Mouse (Mus musculus) limb, embryonic 14.5 days (tissue): ENCODE measurements around the gene R3hdm2. TPM values are rescaled to one million over a fixed set of nuclear protein-coding genes. Genes with fewer than 3 reads are reported as not detected.

Experiments used
- ATAC-seq: fragments of 200-750 bp; cut with Nextera tagmentation; 2 replicates; pipeline ENCODE4 v1.8.0; 2017; ENCODE audit warnings: low read depth, moderate number of reproducible peaks, moderate TSS enrichment; ENCODE audit not compliant: low FRiP score
- DNase-seq: peaks from one replicate; pipeline ENCODE4 v3.0.0-alpha.2; 2015; ENCODE audit warnings: low spot score
- H3K27ac ChIP-seq: fragments of 300-500 bp; sonication (generic); replicated peaks from 2 replicates; pipeline ENCODE4 v1.5.1; 2014; ENCODE audit warnings: low read depth, mild to moderate bottlenecking, low read length, moderate library complexity, mixed read lengths
- H3K27me3 ChIP-seq: fragments of 300-500 bp; sonication (generic); 2 replicates; pipeline ENCODE4 v1.6.1; 2014; ENCODE audit warnings: low read length, mixed read lengths; ENCODE audit not compliant: control insufficient read depth, insufficient read depth
- H3K36me3 ChIP-seq: fragments of 300-500 bp; sonication (generic); 2 replicates; pipeline ENCODE4 v1.6.1; 2014; ENCODE audit warnings: mild to moderate bottlenecking, low read length, moderate library complexity, mixed read lengths; ENCODE audit not compliant: control insufficient read depth, insufficient read depth
- H3K4me1 ChIP-seq: fragments of 300-500 bp; sonication (generic); 2 replicates; pipeline ENCODE4 v1.6.1; 2014; ENCODE audit warnings: antibody characterized with exemption, low read length, mixed read lengths; ENCODE audit not compliant: control insufficient read depth, insufficient read depth
- H3K4me2 ChIP-seq: fragments of 300-500 bp; sonication (generic); replicated peaks from 2 replicates; pipeline ENCODE4 v1.6.1; 2014; ENCODE audit warnings: low read depth, mild to moderate bottlenecking, low read length, moderate library complexity; ENCODE audit not compliant: severe bottlenecking
- H3K4me3 ChIP-seq: fragments of 300-500 bp; sonication (generic); replicated peaks from 2 replicates; pipeline ENCODE4 v1.5.1; 2014; ENCODE audit warnings: low read length
- H3K9ac ChIP-seq: fragments of 300-500 bp; sonication (generic); 2 replicates; pipeline ENCODE4 v1.6.1; 2014; ENCODE audit warnings: mild to moderate bottlenecking, low read depth, low read length, moderate library complexity; ENCODE audit not compliant: severe bottlenecking
- H3K9me3 ChIP-seq: fragments of 300-500 bp; sonication (generic); 2 replicates; pipeline ENCODE4 v1.6.1; 2016; ENCODE audit warnings: low read length; ENCODE audit not compliant: control insufficient read depth
- POLR2A ChIP-seq: fragments of 200-500 bp; IDR thresholded peaks from 2 replicates; pipeline ENCODE4 v1.8.0; 2012; ENCODE audit warnings: inconsistent platforms, mild to moderate bottlenecking, moderate library complexity, borderline replicate concordance; ENCODE audit not compliant: insufficient read depth, insufficient read length; ENCODE audit errors: extremely low read depth
- WGBS: fragments of 180-500 bp; shearing (Covaris S2); extraction: QIAGEN DNeasy Blood & Tissue Kit; methylation state at CpG from one replicate; pipeline ENCODE4 v1.1.7; 2014; 5-methylcytosine and 5-hydroxymethylcytosine counted together
- polyA plus RNA-seq, 2 experiments: library from polyadenylated mRNA; depleted of rRNA in 1 of 2; stranded (reverse) in 1 of 2; unstranded in 1 of 2; fragments of >200 nt; fragmentation: Nextera tagmentation in 1 of 2; extraction: Ambion mirVana in 1 of 2; gene quantifications; 2 replicates each; pipeline versions ENCODE4 v1.2.1 to v1.2.3; 2012 to 2014

R3hdm2 gene
- polyA plus RNA-seq, 2 experiments, result 38.3 to 58.0 TPM

DNA sequence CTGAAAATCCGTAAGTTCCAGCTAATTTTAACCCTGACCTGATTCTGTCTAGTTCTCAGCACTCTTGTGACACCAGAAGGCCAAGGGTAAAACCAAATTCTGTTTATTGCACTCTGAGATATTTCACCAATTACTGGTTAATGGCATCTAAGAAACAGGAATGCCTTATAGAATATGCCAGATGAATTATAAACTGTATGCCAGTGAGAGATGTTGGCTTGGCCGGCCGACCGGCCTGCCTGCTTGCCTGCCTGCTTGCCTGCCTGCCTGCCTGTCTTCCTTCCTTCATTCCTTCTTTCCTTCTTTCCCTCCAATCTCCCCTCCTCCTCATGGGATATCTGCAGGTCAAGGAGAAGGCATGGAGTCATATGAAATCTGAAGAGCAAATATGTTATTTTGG is 52.3 kb downstream of the R3hdm2 start:
- DNase-seq, result no peak
- Histone ChIP-seq H3K4me3 (no peak overlapping the region), H3K27me3 (no peaks in the 10 kb centered on the region), H3K4me1 (no peaks in the 10 kb centered on the region), H3K4me2 (no peak overlapping the region), H3K36me3 (peaks cover 7% of the 10 kb centered on the region), H3K9me3 (no peaks in the 10 kb centered on the region), H3K9ac (no peak overlapping the region), H3K27ac (no peak overlapping the region)
- no peak for ATAC-seq
- no peak for TF ChIP-seq POLR2A
- 95% methylated on average over 4 of the region's 4 CpGs for WGBS

- Histone ChIP-seq H3K4me1 (no peaks in the 10 kb centered on the region), H3K9me3 (no peaks in the 10 kb centered on the region), H3K4me3 (no peak overlapping the region), H3K27ac (no peak overlapping the region), H3K27me3 (no peaks in the 10 kb centered on the region), H3K36me3 (peaks cover 7% of the 10 kb centered on the region; the same call in 1 of the 2 replicates), H3K4me2 (no peak overlapping the region), H3K9ac (no peak overlapping the region)
- DNase-seq (no peak), ATAC-seq (no peak)
- no peak for TF ChIP-seq POLR2A
- WGBS, result 92% methylated on average over 5 of the region's 5 CpGs
Measured at GRCm38 (mm10) chr10:127437354-127438113, 57.4 kb downstream of the R3hdm2 start.

- 97% methylated on average over 1 of the region's 1 CpGs for WGBS
- no peak for TF ChIP-seq POLR2A
- DNase-seq (no peak), ATAC-seq (no peak)
- Histone ChIP-seq H3K27me3 (no peaks in the 10 kb centered on the region), H3K4me3 (no peak overlapping the region), H3K9me3 (no peaks in the 10 kb centered on the region), H3K4me1 (no peaks in the 10 kb centered on the region), H3K27ac (no peak overlapping the region), H3K36me3 (peaks cover 76% of the 10 kb centered on the region), H3K4me2 (no peak overlapping the region), H3K9ac (no peak overlapping the region)
Measured at GRCm38 (mm10) chr10:127453701-127454100, 73.6 kb downstream of the R3hdm2 start.

GRCm38 (mm10) chr10:127462411-127463096 is 82.4 kb downstream of the R3hdm2 start:
- Histone ChIP-seq H3K4me1 (no peaks in the 10 kb centered on the region), H3K27me3 (no peaks in the 10 kb centered on the region), H3K4me3 (no peak overlapping the region), H3K36me3 (peaks cover 87% of the 10 kb centered on the region), H3K4me2 (no peak overlapping the region), H3K27ac (no peak overlapping the region), H3K9ac (no peak overlapping the region), H3K9me3 (no peaks in the 10 kb centered on the region)
- DNase-seq (no peak), ATAC-seq (no peak)
- 89% methylated on average over 5 of the region's 5 CpGs for WGBS
- no peak for TF ChIP-seq POLR2A

- Histone ChIP-seq H3K36me3 (peaks cover 74% of the 10 kb centered on the region), H3K27me3 (no peaks in the 10 kb centered on the region), H3K27ac (0 out of 2 replicates have a peak overlapping the region, but pooled peaks have one; percentile 19), H3K4me3 (no peak overlapping the region), H3K9me3 (no peaks in the 10 kb centered on the region), H3K4me1 (0 out of 2 replicates have a peak, but pooled peaks cover 3% of the 10 kb centered on the region), H3K4me2 (no peak overlapping the region), H3K9ac (no peak overlapping the region)
- no peak for TF ChIP-seq POLR2A
- no peak for DNase-seq
- ATAC-seq, result no peak
- WGBS, result 55% methylated on average over 15 of the region's 15 CpGs
Measured at GRCm38 (mm10) chr10:127471281-127471988, 91.3 kb downstream of the R3hdm2 start.
